Mouse (Mus musculus) right cerebral cortex, adult 2 months (tissue): ENCODE data around the gene Pcnx4.

Source experiments
- DNase-seq, 2 experiments: peaks; one replicate each; pipeline ENCODE4 v3.0.0; 2021 to 2022; ENCODE audit warnings: low spot score in 2 of 2

Gene Pcnx4

DNA sequence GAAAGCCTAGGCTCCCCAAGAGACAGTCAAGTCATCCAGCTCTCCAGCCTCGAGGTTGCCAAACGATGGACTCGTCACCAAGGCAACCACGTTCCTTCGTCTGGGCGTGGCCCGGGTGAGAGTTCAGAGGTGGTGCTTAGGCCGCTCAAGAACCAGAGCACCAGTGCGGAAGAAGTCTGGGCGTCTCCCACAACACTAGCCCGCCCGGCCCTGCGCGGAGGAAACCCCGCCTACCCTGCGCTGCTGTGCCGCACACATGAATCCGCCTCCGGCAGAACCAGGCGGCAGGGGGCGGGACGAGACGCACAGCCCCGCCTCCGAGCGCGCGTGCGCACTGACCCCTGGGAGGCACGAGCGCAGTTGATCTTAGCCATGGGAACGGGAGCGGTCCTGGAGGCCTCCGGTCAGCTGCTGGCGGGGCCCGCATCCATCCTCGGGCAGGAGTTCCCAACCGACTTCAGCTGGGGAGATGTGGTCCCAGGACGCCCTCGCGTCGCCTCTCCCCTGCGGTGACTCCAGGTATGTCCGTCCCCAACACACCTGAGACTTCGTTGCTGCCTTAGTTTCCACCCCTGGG, at the start of gene Pcnx4:
Gene Pcnx4 (plus strand): TSS at position 363 of the 577 bp plus-strand sequence.
- peak; percentile 92 to 94 for DNase-seq

DNA sequence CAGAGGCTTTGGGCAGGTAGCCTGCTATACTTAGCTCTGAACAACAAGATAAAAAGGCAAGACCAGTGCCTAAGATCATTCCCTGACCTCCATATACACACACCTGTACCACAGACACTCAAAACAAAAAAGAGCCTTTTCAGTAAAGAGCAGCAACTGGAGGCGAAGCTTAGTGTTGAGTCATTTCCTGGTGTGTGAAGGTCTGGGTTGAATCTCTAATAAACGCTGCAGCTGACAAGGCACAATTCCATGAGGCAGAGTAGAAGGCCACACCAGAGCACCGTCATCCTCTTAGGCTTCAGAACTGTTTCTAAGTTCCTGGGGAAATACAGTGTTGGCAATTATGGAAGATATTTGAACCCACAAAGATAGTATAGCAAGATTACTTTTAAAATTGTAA, 48.7 kb upstream of the Pcnx4 start:
- no peak for DNase-seq

DNA sequence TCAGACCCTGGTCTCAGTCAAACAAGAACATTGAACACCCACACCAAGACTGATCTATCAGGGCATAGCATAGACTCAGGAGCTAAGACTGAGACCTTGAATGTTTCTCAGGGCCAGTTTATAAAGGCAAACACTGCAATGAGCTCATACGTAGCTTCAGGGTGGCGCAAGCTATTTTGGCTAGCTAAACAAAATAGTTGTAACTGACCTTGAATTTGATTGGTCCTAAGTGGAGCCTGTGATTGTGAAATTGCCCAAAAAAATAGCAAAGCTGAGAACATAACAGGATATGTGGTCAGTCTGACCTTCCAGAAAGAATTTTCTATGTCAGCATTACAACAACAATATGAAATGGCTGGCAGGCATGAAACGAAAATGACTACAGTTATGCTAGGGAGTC, 46.2 kb upstream of the Pcnx4 start:
- no peak for DNase-seq

DNA sequence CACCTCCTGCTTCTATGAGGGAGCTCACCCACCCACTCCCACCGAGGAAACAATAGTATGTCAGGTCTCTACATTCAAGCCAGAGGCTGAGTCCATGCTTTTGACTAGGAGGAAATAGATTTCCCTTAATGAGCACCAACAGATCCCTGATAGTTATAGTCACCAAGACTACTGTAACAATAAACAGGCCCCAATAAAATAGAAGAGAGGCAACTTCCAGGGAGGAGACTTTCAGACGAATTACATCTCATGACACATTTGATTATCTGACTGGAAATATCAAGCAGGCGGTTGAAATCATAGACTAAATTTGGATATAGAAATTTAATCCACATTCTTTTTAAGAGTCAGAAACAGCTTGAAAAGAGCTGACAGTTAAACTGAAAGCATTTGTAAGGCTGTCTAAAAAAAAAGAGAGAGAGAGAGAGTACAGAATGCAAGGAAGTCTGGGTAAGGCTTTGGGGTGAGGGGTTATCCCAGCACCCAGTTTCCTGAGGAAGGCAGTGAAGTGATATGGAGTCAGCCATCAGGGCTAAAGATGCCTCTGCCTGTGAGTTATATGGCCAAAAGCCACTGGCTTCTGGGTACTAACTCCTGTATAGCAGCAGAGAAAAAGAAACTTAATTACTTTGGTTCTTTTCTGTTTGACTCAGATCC, 45.0 kb upstream of the Pcnx4 start:
- DNase-seq, result no peak

DNA sequence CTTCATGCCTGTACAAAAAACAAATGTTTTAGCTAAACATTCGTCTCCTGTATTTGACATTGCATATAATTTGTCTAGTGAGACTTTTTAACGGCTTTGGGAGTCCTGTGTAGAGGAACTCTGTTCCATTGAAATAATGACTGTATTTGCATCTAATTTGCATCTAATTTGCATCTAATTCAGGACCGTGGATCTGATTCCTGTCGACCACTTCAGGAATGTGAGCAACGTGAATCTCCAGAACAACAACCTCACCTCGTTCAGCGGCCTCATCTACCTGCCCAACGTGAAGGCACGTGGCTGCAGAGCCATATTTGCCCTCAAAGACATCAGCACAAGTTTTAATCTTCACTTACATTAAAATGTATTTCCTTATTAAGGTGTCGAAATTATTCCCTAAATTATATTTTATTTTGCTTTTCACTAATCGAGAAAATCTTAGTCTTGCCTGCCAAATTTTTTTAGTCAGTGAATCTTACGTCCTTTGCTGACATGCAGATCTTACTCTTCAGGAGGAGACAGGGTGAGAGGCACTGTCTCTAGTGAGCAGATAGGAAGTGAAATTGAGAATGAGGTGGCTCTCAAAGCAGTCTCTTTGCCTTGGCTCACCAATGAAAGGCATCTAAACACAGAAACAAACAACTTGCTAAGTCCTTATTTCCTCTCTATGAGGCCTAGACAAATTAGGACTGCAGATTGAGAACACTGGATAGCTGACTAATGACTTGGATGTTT, 39.1 kb upstream of the Pcnx4 start:
- DNase-seq, result no peak

DNA sequence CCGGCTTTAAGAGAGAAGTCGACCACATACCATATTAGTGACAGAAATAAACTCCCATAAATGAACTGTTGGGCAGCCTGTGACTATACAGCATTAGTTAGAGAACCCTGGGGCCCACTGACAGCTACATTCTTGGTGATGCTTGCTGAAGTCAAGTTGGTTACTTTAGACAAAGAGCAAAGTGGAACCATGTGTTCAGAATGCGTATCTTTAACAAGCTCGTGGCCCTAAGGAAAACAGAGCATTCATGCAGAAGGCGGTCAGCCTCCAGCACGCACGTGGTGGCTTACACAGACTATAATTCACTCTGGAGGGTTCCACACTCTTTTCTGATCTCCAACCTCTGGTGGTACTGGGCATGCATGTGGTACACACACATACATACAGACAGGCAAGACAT, 26.6 kb upstream of the Pcnx4 start:
- no peak for DNase-seq

DNA sequence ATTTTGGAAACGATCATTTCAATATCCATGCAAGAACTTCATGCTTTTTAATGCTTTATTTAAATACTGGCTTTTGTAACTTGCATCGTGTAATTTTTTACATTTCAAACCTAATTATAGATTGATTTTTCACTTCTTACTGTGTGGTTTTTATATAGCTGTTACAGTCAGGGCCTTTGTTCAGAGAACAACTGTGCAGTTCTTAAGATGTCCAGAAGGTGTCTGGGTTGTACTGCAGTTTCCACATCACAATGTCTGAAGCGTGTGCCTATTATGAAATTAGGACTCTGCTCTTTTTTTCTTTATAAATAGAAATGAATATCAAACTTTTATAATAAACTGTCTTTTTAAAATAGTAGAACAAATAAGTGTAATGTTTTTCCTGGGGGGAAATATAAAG, 20.7 kb upstream of the Pcnx4 start:
- DNase-seq, result no peak

DNA sequence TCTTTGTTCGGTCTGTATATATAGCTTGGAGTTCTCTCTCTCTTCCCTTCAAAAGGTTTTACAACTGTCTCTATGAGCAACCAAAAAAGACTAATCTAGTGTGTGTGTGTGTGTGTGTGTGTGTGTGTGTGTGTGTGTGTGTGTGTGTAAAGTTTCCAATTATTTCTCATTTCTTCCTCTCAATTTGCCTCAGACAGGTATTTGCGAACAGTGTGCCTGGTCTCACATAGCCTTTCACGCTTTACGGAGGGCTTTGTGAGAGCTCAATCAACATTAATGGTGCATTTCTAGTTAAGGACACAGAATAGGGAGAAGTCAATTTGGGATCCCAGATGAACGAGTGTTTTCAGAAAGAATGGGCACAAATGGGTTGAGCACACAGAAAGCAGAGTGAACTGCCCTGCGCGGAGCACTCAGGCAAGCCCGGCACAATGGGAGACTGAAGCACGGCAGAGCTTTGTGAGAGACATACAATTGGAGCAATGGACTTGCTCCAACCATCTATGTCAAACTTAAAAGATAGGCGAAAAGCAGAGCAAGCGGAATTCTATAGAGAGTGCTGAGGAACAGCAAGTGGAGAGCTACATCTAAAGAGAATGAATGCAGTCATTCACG, 18.0 kb upstream of the Pcnx4 start:
- no peak for DNase-seq

DNA sequence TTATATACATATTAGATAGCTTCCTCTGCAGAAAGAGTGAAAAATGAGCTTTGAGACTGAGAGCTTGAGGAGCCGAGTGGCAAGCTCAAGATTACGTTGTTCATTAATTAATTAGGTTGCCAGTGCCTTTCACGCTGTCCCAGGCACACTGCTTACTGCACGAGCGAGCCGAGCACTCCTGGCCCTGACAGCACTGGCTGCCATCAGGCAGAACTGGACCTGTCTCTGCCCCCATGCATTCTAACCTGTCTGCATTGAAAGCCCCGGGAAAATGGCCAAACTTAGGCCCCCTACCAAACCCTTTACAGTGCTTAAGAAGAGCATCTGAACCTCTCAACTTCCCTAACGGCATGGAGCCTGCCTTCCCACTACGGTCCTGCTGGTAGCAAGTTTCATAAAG, 16.8 kb upstream of the Pcnx4 start:
- no peak for DNase-seq

DNA sequence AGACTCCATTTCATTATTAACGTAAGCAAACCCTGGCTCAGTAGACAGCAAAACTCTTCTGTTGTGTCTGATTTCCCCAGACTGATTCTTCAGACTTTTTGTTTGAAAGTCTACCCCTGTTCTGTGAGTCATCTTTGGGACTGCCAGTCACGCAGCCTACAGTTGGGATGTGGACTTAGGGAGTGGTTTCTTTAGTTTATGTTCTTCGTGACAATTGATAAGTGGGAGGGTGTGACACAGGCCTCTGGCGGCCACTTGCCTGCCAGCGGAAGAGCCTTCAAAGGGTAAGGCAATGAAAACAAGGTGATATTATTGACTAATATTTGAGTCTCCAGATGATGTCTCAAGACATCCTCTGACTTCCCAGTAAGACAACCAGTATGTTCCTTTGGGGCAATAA, 16.3 kb upstream of the Pcnx4 start:
- no peak for DNase-seq

DNA sequence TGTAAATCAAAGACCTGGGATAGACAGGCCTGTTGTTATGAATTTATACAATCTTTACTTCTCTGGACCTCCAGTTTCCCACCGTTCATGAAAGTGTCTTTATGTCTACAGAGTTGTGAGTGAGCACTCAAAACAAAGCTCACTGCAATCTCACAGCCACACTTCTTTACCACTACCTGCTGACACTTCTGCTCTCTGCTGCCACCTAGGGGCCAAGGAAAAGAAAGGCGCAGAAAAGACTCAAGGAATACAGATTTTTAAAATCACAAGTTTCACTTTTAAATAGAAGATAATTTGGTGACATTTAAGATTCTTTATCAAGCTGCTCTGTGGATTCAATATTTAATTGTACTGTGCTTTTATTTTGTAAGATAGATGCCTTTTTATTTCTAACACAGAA, 15.5 kb upstream of the Pcnx4 start:
- DNase-seq, result peak in 1 of 2 experiments; percentile 74

DNA sequence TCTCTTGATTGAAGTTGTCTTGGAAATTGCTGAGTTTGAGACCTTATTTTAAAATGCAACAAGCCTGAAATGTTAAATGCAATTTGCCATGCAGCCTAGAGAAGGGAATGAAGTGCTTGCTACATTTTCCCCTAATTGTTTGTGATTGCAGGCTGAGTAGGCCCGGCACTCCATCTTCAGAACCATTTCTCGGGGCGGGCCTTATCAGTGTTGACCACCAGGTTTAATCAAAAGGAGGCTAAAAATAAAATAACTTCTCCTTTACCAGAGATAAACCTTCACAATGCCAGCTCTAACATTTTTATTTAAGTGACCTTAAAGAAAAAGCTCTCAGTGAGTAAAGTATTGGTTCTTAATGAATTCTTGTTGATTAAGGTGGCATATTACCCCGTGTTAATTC, 10.6 kb upstream of the Pcnx4 start:
- no peak for DNase-seq

DNA sequence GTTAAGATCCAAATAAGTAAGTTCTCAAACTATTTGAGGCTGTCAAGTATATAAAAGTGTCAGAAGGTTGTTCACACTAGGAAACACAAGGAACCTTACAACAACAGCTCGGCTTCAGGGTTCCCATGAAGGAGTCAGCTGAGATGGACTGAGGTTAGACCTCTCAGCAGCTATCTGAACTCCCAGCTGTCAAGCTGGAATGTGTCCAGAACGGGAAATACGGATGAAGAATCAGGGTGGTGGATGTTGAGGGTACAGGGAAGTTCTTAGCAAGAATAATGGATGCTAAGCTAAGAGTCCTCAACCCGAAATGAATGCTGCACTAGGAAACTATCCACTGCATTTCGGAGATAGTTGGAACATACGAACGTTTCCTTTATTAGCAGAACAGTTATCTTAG, 3.9 kb upstream of the Pcnx4 start:
- no peak for DNase-seq

DNA sequence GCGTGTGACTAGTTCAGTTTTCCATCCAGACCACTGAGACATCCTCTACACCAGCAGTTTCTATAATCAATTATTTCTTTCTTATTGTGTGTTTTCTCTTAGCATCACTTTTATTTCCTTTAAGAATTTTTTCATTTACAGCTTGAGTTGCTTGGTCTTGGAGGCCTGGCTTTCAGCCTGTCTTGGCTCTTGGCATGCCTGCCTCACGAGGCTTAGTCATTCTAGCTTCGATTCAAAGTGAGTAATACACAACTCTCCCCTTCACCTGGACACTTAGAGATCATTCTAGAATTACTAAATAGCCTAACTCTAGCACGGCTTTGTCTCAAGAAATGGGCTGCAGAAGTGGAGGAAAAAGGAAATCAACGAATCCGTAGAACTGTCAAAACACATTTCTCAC, 2.2 kb upstream of the Pcnx4 start:
- no peak for DNase-seq

DNA sequence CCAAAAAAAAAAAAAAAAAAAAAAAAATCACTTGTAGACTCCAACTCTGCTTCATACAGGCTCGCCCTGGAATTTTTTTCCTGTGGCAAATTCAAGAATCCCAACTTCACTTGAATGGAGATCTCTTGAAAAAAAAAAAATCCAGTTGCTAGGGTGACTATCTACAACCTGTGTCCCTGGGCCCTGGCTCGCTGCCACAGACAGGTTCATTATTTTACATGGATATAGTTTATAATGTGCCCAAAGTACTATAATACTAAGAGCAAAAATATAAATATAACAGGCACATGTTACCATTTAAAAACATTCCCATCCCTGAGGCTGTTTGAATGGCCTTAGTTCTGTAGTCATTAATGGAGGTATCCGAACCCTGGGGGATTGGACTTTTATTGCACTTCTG, 584 bp upstream of the Pcnx4 start:
- DNase-seq, result no peak

DNA sequence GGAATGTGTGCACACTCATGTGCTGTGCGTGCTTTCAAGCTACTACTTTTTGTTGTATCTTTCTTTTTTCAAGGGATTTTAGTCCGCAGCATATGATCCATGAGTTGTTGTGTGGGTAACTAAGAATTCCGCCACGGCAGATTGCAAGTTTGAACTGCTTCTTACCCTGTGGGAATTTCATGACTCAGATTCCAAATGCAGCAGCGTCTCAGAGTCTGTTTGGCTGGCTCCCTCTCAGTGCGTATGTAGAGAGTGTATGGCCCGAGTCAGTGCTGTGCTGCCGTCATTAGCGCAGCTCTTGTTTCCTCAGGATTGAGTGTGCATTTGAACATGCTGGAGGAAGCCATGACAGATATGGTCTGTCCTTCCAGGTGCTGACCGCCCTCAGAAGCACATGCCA, 2.4 kb downstream of the Pcnx4 start:
- DNase-seq, result peak; percentile 59 to 70

DNA sequence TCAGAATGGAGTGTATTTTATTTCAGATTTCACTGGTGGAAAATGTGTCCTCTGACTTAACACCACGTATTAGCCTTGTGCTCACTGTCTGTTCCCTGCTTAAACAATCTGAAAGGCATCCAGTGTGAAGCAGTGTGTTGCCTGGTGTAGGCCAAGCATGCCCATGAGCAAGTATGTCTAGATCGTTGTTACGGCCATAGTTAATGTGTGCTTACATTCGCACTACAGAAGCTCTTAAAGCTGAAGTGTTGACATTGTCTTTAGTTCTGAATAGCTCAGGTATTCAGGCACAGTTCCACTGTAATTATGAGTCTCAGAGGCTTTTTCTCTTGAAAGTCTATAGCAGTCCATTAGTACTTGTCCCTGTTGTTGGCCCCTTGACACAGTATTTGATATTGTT, 18.2 kb downstream of the Pcnx4 start:
- no peak for DNase-seq

DNA sequence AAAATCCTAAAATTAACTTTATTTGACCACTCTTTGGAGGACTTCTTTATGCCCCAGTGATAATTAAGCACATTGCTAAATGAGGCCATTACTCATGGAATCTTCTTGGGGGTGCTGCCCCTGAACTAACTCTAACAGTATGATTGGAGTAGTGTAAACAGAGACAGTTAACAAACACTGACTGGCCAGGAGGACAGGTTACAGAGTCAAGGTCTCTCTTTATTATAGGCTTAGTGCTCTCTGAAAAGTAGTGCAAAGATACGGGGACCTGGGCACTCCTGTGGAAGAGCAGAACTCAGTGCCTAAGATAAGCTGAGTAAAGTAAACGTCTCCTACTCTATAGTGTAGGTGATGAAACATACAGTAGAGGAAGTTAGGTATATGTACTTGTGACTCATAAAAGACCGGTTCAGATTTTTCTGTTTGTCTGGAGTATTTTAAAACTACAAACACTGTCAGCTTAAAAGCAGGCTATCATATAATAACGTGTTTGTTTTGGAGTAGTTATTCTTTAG, 28.2 kb downstream of the Pcnx4 start:
- no peak for DNase-seq

DNA sequence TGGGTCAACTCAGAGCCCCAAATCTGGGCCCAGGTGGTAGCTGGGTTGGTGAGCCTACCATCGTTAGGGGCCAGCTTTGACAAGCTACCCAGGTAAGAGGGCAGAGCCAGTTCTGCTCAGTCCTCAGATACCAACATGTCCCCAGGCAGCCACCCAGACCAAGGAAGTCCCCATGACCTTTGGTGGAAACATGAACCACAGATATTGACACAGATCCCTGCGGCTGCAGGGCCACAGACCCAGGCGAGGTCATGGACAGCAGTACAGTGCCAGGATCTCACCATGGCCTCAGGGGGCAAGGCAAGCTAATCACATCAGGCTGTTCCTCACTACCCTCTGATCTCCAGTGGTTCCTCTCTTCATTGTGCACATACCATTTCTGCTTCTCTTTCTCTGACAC, 45.8 kb downstream of the Pcnx4 start:
- DNase-seq, result no peak

DNA sequence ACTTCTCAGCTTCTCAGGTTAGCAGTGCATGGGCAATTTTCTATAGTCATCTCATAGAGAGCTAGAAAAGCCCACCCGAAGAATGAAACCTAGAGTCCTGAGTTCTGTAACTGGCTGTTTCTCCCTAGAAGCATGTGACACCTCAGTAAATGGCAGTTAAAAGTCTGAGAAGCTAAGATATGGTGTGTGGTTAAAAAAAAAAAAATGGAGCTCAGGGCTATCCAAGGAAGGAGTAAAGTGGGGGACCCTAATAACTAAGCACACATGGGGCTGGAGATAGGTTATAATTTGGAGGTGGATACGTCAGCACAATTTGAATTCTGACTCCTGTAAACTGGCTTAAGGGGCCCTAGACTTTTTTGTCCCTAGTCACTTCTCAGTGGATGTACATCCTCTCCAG, 46.9 kb downstream of the Pcnx4 start:
- DNase-seq, result no peak

DNA sequence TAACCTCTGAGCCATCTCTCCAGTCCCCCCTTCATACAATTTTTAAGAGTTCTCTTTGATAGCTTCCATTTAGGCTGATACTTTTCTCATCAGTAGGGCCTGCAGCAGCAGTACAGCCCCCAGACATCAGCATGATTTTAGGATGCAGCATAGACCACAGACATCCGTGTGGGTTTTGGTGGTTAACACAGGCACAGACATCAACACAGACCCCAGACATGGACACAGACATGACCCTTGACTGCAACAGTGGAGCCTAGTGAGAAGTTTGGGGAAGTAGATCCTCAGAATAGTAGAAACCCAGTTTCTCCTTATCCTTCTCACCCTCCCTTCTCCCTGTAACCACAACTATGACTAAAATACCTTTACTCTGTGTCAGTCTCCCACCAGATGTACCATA, 49.2 kb downstream of the Pcnx4 start:
- DNase-seq, result no peak

DNA sequence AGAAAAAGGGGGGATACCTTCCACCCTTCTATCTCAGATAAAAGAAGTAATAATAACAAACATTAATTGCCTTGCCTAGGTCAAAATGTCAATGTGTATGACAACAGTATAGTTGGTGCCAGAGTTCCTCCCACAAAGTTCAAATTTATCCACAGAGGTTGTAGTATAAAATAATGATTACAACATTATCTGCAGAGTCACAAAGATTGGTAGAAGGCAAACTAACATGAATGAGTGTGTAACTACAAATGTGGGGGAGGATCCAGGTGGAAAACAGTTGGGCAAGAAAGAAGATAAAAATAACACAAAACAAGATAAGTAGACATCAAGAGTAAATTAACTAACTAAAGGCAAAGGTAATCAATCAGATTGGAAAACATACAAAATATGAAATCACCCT, 56.8 kb downstream of the Pcnx4 start:
- no peak for DNase-seq

DNA sequence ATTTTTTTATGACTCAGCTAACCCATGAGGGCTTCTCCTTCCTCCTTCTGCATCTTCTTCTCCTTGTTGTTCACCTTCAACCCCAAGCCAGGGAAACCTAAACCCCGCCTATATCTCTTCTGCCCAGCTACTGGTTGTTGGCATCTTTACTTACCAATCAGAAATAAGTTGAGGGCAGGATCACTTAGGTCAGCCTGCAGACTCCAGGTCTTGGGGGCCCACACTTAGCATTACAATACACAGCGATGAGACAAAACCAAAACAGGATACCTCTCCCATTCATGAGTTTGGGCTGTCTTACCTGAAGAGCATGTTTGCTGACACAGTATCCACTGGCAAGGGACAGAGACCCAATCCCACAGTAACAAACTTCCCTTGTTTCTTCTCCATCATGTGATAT, 57.8 kb downstream of the Pcnx4 start:
- DNase-seq, result no peak
